ENCODE assay signal across 7 mouse cellular contexts in the genomic region with DNA sequence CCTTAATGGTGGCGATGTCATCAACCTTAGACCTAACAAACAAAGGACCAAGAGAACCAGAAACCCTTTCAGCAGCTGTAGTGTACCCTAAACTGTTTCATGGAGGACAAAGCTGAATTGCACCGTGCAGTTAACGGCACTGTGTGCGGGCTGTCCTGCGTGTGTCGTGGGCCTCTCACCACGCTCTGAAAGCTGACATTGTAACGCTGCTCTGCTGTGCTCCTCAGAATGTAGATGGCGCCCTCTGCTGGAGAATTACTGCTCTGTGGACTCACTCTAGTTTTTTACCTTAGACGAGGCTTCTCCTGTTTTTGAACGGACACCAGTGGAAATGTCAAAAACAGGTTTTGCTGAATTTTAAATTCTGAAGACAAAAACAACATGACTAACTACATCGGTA. TPM values are rescaled to one million over a fixed set of nuclear protein-coding genes. Genes with fewer than 3 reads are reported as not detected.
DNase-seq lines count a peak whose midpoint lies in the region; ATAC-seq lines count a peak whose summit lies in the region.

No protein-coding gene starts in this region.

- no peak overlapping the region for H3K27ac ChIP-seq in intestine, embryonic 15.5 days
- H3K27ac ChIP-seq in midbrain, embryonic 10.5 days (replicated peaks), result no peak overlapping the region

- DNase-seq in WW6 (ENCODE audit: low read depth, low spot score), result peak; percentile 40
- DNase-seq in cerebellum, adult 9-10 months, result peak; percentile 87
- DNase-seq in frontal cortex, postnatal 10 days (ENCODE audit: low spot score in 2 of 2), result peak; percentile 56 to 79
- DNase-seq in left cerebral cortex, postnatal 25 days (ENCODE audit: low spot score in 2 of 2), result peak; percentile 88 to 90
- peak; percentile 67 for DNase-seq in midbrain, embryonic 10.5 days (ENCODE audit: low spot score)
- DNase-seq in skeletal muscle tissue, adult 2 months (ENCODE audit: low read depth, low spot score), result peak; percentile 40

- no peaks in the 10 kb centered on the region for H3K27me3 ChIP-seq in intestine, embryonic 15.5 days (replicated peaks)
- no peaks in the 10 kb centered on the region for H3K27me3 ChIP-seq in midbrain, embryonic 10.5 days (ENCODE audit: low read depth, poor library complexity, severe bottlenecking)

- no peaks in the 10 kb centered on the region for H3K9me3 ChIP-seq in intestine, embryonic 15.5 days
- H3K9me3 ChIP-seq in midbrain, embryonic 10.5 days (replicated peaks), result no peaks in the 10 kb centered on the region

- intact Hi-C loops in left cerebral cortex, postnatal 25 days (cut with DNase I), result loop anchor here (2.0 kb wide), 2 partner anchors 55 to 67 kb away; no protein-coding TSS in a partner anchor

- H3K4me2 ChIP-seq in intestine, embryonic 15.5 days (replicated peaks), result no peak overlapping the region

- peaks cover 10% of the 10 kb centered on the region; the same call in 1 of the 2 replicates for H3K36me3 ChIP-seq in intestine, embryonic 15.5 days
- peaks cover 85% of the 10 kb centered on the region for H3K36me3 ChIP-seq in midbrain, embryonic 10.5 days

- H3K4me3 ChIP-seq in intestine, embryonic 15.5 days (replicated peaks), result no peak overlapping the region
- no peak overlapping the region for H3K4me3 ChIP-seq in midbrain, embryonic 10.5 days

- WGBS in intestine, embryonic 15.5 days, result 29% methylated on average over 12 of the region's 12 CpGs
- WGBS in midbrain, embryonic 10.5 days, result 50% methylated on average over 12 of the region's 12 CpGs

- ATAC-seq in intestine, embryonic 15.5 days, result peak; percentile 79

- no peak overlapping the region for H3K9ac ChIP-seq in intestine, embryonic 15.5 days

- H3K4me1 ChIP-seq in intestine, embryonic 15.5 days (replicated peaks), result no peaks in the 10 kb centered on the region
- H3K4me1 ChIP-seq in midbrain, embryonic 10.5 days, result no peaks in the 10 kb centered on the region

RNA-seq across cellular contexts. Expression of gene Bag2, which starts 18.3 kb away (rescaled TPM):
- 55.8 and 56.3 TPM in 2 replicates for polyA plus RNA-seq in intestine, embryonic 15.5 days (2015; fragmentation: Nextera tagmentation; extraction: Ambion mirVana)
- total RNA-seq in left cerebral cortex, postnatal 25 days (2021), result 10 to 100 TPM; 12.5 to 14.1 TPM
- polyA plus RNA-seq in midbrain, embryonic 10.5 days (2016; fragmentation: Nextera tagmentation; extraction: Ambion mirVana), result 39.0 and 52.2 TPM in 2 replicates

RNA-seq across cellular contexts. Expression of gene Rab23, which starts 19.6 kb away (rescaled TPM):
- polyA plus RNA-seq in intestine, embryonic 15.5 days (2015; fragmentation: Nextera tagmentation; extraction: Ambion mirVana), result 18.1 and 19.1 TPM in 2 replicates
- 10 to 100 TPM; 27.2 to 31.4 TPM for total RNA-seq in left cerebral cortex, postnatal 25 days (2021)
- polyA plus RNA-seq in midbrain, embryonic 10.5 days (2016; fragmentation: Nextera tagmentation; extraction: Ambion mirVana), result 30.9 and 33.2 TPM in 2 replicates
